Mouse (Mus musculus) liver, embryonic 11.5 days (tissue): ENCODE measurements at regions not wholly inside any gene's neighbourhood (a gene's known extent, or its start where the extent isn't known, plus 50 kb on each side); places are given as distances from the start of the nearest gene placed in this dataset.

Source experiments
- ATAC-seq: fragments of 200-750 bp; cut with Nextera tagmentation; replicated peaks from 2 replicates; pipeline ENCODE4 v1.8.0; 2017; ENCODE audit warnings: moderate number of reproducible peaks, mild to moderate bottlenecking, moderate TSS enrichment, moderate library complexity; ENCODE audit not compliant: low FRiP score
- DNase-seq: peaks from one replicate; pipeline ENCODE4 v3.0.0-alpha.2; 2017; ENCODE audit warnings: low spot score
- H3K27ac ChIP-seq: fragments of 300-500 bp; sonication (generic); 2 replicates; pipeline ENCODE4 v1.5.1; 2014; ENCODE audit warnings: mild to moderate bottlenecking, low read depth, low read length, control low read depth
- H3K27me3 ChIP-seq: fragments of 300-500 bp; sonication (generic); replicated peaks from 2 replicates; pipeline ENCODE4 v1.6.1; 2014; ENCODE audit warnings: low read length, mixed read lengths; ENCODE audit not compliant: control insufficient read depth, insufficient read depth
- H3K36me3 ChIP-seq: fragments of 300-500 bp; sonication (generic); 2 replicates; pipeline ENCODE4 v1.6.1; 2014; ENCODE audit warnings: mild to moderate bottlenecking, low read length, moderate library complexity, mixed read lengths; ENCODE audit not compliant: control insufficient read depth, insufficient read depth
- H3K4me1 ChIP-seq: fragments of 300-500 bp; sonication (generic); replicated peaks from 2 replicates; pipeline ENCODE4 v1.6.1; 2014; ENCODE audit warnings: low read length, mixed read lengths; ENCODE audit not compliant: control insufficient read depth, insufficient read depth
- H3K4me2 ChIP-seq: fragments of 300-500 bp; sonication (generic); 2 replicates; pipeline ENCODE4 v1.6.1; 2014; ENCODE audit warnings: mild to moderate bottlenecking, control low read depth, moderate library complexity
- H3K4me3 ChIP-seq: fragments of 300-500 bp; sonication (generic); 2 replicates; pipeline ENCODE4 v1.5.1; 2014; ENCODE audit warnings: low read depth, low read length, control low read depth
- H3K9ac ChIP-seq: fragments of 300-500 bp; sonication (generic); 2 replicates; pipeline ENCODE4 v1.6.1; 2014; ENCODE audit warnings: low read depth, low read length, control low read depth
- H3K9me3 ChIP-seq: fragments of 300-500 bp; sonication (generic); 2 replicates; pipeline ENCODE4 v1.6.1; 2016; ENCODE audit warnings: low read length, inconsistent platforms, mixed read lengths; ENCODE audit not compliant: control insufficient read depth
- WGBS: fragments of 180-500 bp; shearing (Covaris S2); extraction: QIAGEN DNeasy Blood & Tissue Kit; methylation state at CpG from one replicate; pipeline ENCODE4 v1.1.7; 2014; 5-methylcytosine and 5-hydroxymethylcytosine counted together

- no peak overlapping the region for H3K4me3 ChIP-seq
- no peak overlapping the region for H3K4me2 ChIP-seq
- H3K27me3 ChIP-seq: no peaks in the 10 kb centered on the region
- WGBS: 80% methylated on average over 3 of the region's 3 CpGs
- no peak for ATAC-seq
- DNase-seq: no peak
- no peaks in the 10 kb centered on the region for H3K4me1 ChIP-seq
- no peaks in the 10 kb centered on the region for H3K9me3 ChIP-seq
- no peaks in the 10 kb centered on the region for H3K36me3 ChIP-seq
- no peak overlapping the region for H3K9ac ChIP-seq
- H3K27ac ChIP-seq: no peak overlapping the region
These were observed 442.8 kb downstream of the Gm43517 start for GRCm38 (mm10) chr12:49827769-49828168.

- Histone ChIP-seq H3K4me3 (no peak overlapping the region), H3K4me2 (no peak overlapping the region), H3K36me3 (no peaks in the 10 kb centered on the region), H3K9me3 (no peaks in the 10 kb centered on the region), H3K27me3 (no peaks in the 10 kb centered on the region), H3K4me1 (no peaks in the 10 kb centered on the region), H3K9ac (no peak overlapping the region), H3K27ac (no peak overlapping the region)
- ATAC-seq (no peak), DNase-seq (no peak)
- 84% methylated on average over 4 of the region's 4 CpGs for WGBS
These were observed 443.6 kb downstream of the Gm43517 start for GRCm38 (mm10) chr12:49828553-49828952.

DNA sequence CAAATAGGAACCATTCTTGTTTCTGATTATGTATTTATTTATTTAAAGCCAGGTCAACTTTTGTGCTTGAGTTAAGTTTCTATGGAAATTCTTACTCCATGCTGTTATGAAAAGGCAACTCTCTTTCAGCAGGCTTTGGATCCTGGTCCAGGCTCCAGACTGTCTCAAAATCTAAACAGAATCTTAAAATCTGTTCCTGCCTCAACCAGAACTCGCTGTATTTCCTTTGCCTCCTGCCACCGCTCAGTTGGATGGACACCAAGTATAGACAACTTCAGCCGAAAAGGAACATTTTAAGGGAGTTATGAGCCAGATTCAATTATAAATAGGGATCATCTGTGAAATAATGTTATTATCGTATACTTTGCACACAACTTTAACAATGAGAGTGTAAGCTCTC is 445.7 kb downstream of the Gm43517 start:
- H3K9me3 ChIP-seq: no peaks in the 10 kb centered on the region
- H3K27me3 ChIP-seq: no peaks in the 10 kb centered on the region
- no peak overlapping the region for H3K4me2 ChIP-seq
- ATAC-seq (no peak), DNase-seq (no peak)
- no peak overlapping the region for H3K27ac ChIP-seq
- H3K9ac ChIP-seq: no peak overlapping the region
- no peaks in the 10 kb centered on the region for H3K4me1 ChIP-seq
- H3K4me3 ChIP-seq: no peak overlapping the region
- H3K36me3 ChIP-seq: no peaks in the 10 kb centered on the region
- whole genome bisulfite sequencing: 87% methylated on average over 4 of the region's 4 CpGs

DNA sequence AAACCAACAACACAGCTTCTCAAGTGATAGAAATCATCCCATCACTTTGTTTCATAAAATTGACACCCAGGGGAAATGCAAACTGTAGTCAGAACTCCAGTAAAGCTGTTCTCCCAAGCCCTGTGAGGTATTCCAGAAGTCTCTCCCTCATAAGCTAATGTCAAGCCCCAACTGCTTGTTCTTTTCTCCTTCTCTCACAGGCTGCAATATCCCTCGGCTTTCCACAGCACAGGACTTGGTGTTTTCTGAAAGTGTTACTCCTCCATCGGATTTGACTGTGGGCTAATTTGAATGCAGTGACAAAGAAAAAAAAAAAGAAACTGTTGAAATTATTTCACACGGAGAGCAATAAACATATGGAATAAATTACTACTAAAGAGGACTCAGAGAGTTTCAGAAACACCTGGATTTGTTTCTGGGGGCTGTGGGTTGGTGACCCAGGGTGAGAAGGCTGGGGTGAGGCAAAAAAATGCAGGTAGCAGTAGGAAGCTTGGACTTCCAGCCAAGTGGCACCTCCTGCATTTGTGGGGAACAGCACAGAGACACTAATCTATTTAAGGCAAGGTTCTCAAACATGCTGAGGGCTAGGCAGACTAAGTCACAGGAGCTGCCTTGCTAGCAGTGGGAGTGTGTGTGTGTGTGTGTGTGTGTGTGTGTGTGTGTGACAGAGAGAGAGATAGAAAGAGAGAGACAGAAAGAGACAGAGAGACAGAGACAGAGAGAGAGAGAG is 447.3 kb downstream of the Gm43517 start:
- no peak overlapping the region for H3K4me2 ChIP-seq
- H3K27ac ChIP-seq: no peak overlapping the region
- no peak overlapping the region for H3K9ac ChIP-seq
- H3K4me1 ChIP-seq: no peaks in the 10 kb centered on the region
- H3K4me3 ChIP-seq: no peak overlapping the region
- H3K36me3 ChIP-seq: no peaks in the 10 kb centered on the region
- H3K9me3 ChIP-seq: no peaks in the 10 kb centered on the region
- no peaks in the 10 kb centered on the region for H3K27me3 ChIP-seq
- no peak for ATAC-seq
- WGBS: 42% methylated on average over 3 of the region's 3 CpGs
- no peak for DNase-seq

- Histone ChIP-seq H3K4me3 (no peak overlapping the region), H3K9ac (no peak overlapping the region), H3K27me3 (no peaks in the 10 kb centered on the region), H3K4me2 (no peak overlapping the region), H3K9me3 (no peaks in the 10 kb centered on the region), H3K4me1 (no peaks in the 10 kb centered on the region), H3K27ac (no peak overlapping the region), H3K36me3 (no peaks in the 10 kb centered on the region)
- DNase-seq (no peak), ATAC-seq (no peak)
- WGBS: 54% methylated on average over 7 of the region's 7 CpGs
These were observed 451.5 kb downstream of the Gm43517 start for GRCm38 (mm10) chr12:49836282-49837070.

DNA sequence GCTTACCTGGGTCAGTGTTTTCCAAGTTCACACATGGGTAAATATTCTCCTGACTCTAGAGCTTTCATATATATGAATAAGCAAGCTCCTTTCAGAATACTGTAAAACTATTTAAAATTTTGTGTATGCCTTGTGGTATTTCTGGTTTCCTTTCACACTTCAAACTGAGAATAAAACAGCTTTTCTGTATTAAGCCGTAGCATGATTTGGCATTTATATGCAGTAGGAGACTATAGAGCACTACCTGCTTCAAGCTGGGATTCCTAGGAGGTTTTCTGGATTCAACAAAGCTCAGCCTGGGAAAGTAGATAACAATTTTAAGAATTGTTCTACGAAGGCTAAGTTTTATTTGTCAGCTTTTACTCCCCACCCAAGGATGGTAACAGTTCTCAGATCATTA is 500.5 kb downstream of the Gm43517 start:
- Histone ChIP-seq H3K9me3 (no peaks in the 10 kb centered on the region), H3K36me3 (no peaks in the 10 kb centered on the region), H3K4me2 (no peak overlapping the region), H3K4me3 (no peak overlapping the region), H3K4me1 (no peaks in the 10 kb centered on the region), H3K9ac (no peak overlapping the region), H3K27me3 (no peaks in the 10 kb centered on the region), H3K27ac (no peak overlapping the region)
- 63% methylated on average over 2 of the region's 2 CpGs for WGBS
- DNase-seq (no peak), ATAC-seq (no peak)

GRCm38 (mm10) chr12:49887246-49887645 is 502.3 kb downstream of the Gm43517 start:
- no peak overlapping the region for H3K27ac ChIP-seq
- no peaks in the 10 kb centered on the region for H3K27me3 ChIP-seq
- no peak overlapping the region for H3K4me2 ChIP-seq
- H3K9me3 ChIP-seq: no peaks in the 10 kb centered on the region
- WGBS: 86% methylated on average over 2 of the region's 2 CpGs
- no peak overlapping the region for H3K4me3 ChIP-seq
- H3K36me3 ChIP-seq: no peaks in the 10 kb centered on the region
- DNase-seq (no peak), ATAC-seq (no peak)
- no peak overlapping the region for H3K9ac ChIP-seq
- H3K4me1 ChIP-seq: no peaks in the 10 kb centered on the region

GRCm38 (mm10) chr12:49897768-49898167 is 512.8 kb downstream of the Gm43517 start:
- ATAC-seq (no peak), DNase-seq (no peak)
- no peak overlapping the region for H3K4me3 ChIP-seq
- no peaks in the 10 kb centered on the region for H3K36me3 ChIP-seq
- 80% methylated on average over 2 of the region's 2 CpGs for WGBS
- H3K4me2 ChIP-seq: no peak overlapping the region
- no peaks in the 10 kb centered on the region for H3K27me3 ChIP-seq
- no peak overlapping the region for H3K9ac ChIP-seq
- no peaks in the 10 kb centered on the region for H3K9me3 ChIP-seq
- no peak overlapping the region for H3K27ac ChIP-seq
- H3K4me1 ChIP-seq: no peaks in the 10 kb centered on the region

- H3K27me3 ChIP-seq: no peaks in the 10 kb centered on the region
- no peak overlapping the region for H3K9ac ChIP-seq
- no peak overlapping the region for H3K4me3 ChIP-seq
- H3K9me3 ChIP-seq: no peaks in the 10 kb centered on the region
- no peak overlapping the region for H3K27ac ChIP-seq
- no peaks in the 10 kb centered on the region for H3K4me1 ChIP-seq
- no peak for DNase-seq
- H3K4me2 ChIP-seq: no peak overlapping the region
- ATAC-seq: no peak
- no peaks in the 10 kb centered on the region for H3K36me3 ChIP-seq
- 78% methylated on average over 3 of the region's 3 CpGs for WGBS
These were observed 530.7 kb downstream of the Gm43517 start for GRCm38 (mm10) chr12:49915691-49916090.
